Mouse (Mus musculus) E14TG2a.4 (cell line): ENCODE data around the gene Nxpe5.

Experiments used
- H3K27me3 ChIP-seq: 2 replicates; pipeline ENCODE4 v1.6.1; 2014; ENCODE audit warnings: low read length, control low read depth; ENCODE audit not compliant: insufficient read depth
- H3K36me3 ChIP-seq: 2 replicates; pipeline ENCODE4 v1.6.1; 2014; ENCODE audit warnings: low read length, control low read depth; ENCODE audit not compliant: insufficient read depth
- H3K4me1 ChIP-seq: replicated peaks from 2 replicates; pipeline ENCODE4 v1.6.1; 2014; ENCODE audit warnings: low read depth, low read length, control low read depth
- H3K4me3 ChIP-seq: replicated peaks from 2 replicates; pipeline ENCODE4 v1.5.1; 2014; ENCODE audit warnings: mild to moderate bottlenecking, low read length
- H3K9me3 ChIP-seq: 2 replicates; pipeline ENCODE4 v1.6.1; 2014; ENCODE audit warnings: low read length, control low read depth
- CTCF ChIP-seq: conservative IDR thresholded peaks from 2 replicates; pipeline ENCODE4 v1.5.1; 2014; ENCODE audit warnings: low read length
- NANOG ChIP-seq: IDR thresholded peaks from 2 replicates; pipeline ENCODE4 v1.6.1; 2014; ENCODE audit warnings: borderline replicate concordance, low read length, mixed read lengths
- POU5F1 ChIP-seq: IDR thresholded peaks from 2 replicates; pipeline ENCODE4 v1.6.1; 2014; ENCODE audit warnings: low read length, borderline replicate concordance

The Nxpe5 gene

DNA sequence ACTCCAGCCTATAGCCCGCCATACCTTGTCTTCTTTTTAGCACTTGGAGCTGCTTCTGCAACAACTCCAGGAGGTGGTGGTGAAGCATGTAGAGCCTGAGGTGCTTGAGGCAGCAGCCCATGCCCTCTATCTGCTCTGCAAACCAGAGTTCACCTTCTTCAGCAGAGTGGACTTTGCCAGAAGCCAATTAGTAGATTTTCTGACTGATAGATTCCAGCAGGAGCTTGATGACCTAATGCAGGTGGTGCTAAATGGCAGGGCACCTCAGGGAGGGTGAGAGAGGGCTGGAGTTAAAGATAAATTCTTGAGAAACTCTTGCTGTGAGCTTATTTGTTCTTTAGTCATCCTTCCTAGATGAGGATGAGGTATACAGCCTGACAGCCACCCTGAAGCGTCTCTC is 73.9 kb downstream of the Nxpe5 start:
- H3K4me1 ChIP-seq = no peaks in the 10 kb centered on the region
- H3K9me3 ChIP-seq = no peaks in the 10 kb centered on the region
- no peak overlapping the region for H3K4me3 ChIP-seq
- H3K36me3 ChIP-seq = peaks cover 96% of the 10 kb centered on the region
- H3K27me3 ChIP-seq = no peaks in the 10 kb centered on the region
- TF ChIP-seq CTCF (no peak), POU5F1 (no peak), NANOG (no peak)
